Mouse (Mus musculus): ENCODE results near the gene Olfr690.
"Not testable (repeated sequence)": the region's sequence is repeated elsewhere in the genome, so short reads cannot be mapped to it uniquely, and the experiment has no call there.

Olfr690 gene

GRCm38 (mm10) chr7:105334004-105334403 lies at the start of gene Olfr690:
TSS of gene Olfr690 (minus strand) at chr7:105334104.
- no peak for DNase-seq (ENCODE audit: low read depth, low spot score)

GRCm38 (mm10) chr7:105380329-105380728 lies 46.4 kb upstream of the Olfr690 start:
- DNase-seq (ENCODE audit: low read depth, low spot score) = no peak

DNA sequence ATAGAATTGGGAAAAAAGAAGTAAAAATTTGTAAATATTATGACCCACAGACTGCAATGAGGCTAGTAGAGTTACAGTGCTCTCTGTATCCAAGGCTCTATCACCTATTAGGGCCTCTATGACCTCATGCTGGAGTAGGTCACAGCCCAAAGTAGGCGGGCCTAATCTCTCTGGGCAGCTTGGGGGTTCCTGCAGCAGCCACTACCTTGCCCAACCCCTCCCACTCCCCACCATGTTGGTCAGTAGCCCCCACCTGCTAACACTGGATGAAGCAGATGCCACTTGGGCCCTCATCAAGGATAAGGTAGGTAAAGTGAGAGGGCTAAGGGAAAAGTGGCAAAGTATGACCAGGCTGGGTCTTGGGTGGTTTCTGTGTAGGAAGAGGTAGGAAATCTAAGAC lies 41.0 kb upstream of the Olfr690 start, which contains the start of gene Gm5901:
Gene Gm5901 (plus strand): TSS at position 173 of the 400 bp plus-strand sequence.
- no peak for DNase-seq (ENCODE audit: low read depth, low spot score)

GRCm38 (mm10) chr7:105373976-105374375 lies 40.1 kb upstream of the Olfr690 start:
- DNase-seq (ENCODE audit: low read depth, low spot score) = no peak

GRCm38 (mm10) chr7:105373509-105373908 lies 39.6 kb upstream of the Olfr690 start:
- no peak for DNase-seq (ENCODE audit: low read depth, low spot score)

DNA sequence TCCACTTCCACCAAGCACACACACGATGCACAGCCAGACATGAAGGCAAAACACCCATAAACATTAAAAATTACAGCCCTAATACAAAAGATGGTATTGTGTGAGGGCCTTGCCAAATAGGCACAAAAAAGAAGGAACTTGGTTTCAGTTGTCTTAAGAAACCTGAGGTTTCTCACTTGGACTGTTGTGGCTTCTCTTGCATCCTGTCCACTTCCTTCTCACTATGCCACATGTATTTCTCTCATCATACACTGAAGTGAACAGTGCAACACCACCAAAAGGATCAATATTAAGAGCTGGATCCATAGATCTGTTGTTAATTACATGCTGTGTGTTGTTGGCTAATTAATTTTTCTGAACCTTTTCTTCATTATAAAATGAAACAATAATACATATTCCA lies 39.0 kb upstream of the Olfr690 start:
- no peak for DNase-seq (ENCODE audit: low read depth, low spot score)

DNA sequence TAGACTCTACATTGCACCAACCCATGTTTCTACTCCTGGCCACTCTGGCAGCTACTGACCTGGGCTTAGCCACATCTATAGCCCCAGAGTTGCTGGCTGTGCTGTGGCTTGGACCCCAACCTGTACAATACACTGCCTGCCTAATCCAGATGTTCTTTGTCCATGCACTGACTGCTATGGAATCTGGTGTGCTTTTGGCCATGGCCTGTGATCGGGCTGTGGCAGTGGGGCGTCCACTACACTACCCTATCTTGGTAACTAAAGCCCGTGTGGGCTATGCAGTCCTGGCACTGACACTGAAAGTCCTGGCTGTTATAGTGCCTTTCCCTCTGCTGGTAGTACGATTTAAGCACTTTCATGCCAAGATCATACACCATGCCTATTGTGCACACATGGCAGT lies 34.6 kb upstream of the Olfr690 start:
- no peak for DNase-seq (ENCODE audit: low read depth, low spot score)

DNA sequence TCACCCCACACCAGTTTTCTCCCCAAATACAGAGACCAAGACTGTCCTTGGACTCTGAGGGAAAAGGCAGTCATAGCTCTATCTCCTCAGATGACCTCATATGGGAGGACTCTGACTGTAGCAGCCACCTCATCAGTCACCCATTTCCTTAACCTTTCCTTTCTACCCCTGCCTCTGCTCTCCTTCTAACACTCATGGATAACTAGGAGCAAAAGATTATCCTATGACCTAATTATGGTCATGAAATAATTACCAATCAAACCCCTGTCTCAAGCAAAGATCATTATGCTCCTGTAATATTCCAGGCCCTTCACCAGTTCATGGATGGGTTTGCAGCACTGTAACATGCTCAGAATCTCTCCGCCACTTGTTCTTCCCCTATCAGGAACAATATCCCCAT lies 34.0 kb upstream of the Olfr690 start, which contains the start of gene Olfr692:
Gene Olfr692 (plus strand): TSS at position 301 of the 400 bp plus-strand sequence.
- no peak for DNase-seq (ENCODE audit: low read depth, low spot score)

- no peak for DNase-seq (ENCODE audit: low read depth, low spot score)
Measured at GRCm38 (mm10) chr7:105367268-105367667, 33.4 kb upstream of the Olfr690 start.

DNA sequence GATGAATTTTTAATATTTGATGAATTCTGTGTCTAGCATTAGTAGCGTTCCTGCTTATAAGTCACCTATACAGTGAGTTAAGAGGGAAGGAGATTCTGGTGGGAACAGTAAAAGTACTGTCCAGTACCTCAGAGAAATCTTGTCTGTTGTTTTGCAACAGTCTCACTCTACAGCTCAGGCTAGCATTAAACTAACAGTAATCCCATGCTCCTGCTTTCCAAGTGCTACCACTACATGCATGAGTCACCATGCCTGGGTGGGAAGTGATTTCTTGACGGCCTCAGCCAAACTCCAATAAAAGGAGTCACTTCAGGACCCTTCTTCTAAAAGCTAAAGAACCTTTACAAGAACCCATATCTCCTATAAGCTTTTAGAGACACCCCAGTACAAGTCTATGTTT lies 27.8 kb upstream of the Olfr690 start:
- DNase-seq (ENCODE audit: low read depth, low spot score) = no peak

DNA sequence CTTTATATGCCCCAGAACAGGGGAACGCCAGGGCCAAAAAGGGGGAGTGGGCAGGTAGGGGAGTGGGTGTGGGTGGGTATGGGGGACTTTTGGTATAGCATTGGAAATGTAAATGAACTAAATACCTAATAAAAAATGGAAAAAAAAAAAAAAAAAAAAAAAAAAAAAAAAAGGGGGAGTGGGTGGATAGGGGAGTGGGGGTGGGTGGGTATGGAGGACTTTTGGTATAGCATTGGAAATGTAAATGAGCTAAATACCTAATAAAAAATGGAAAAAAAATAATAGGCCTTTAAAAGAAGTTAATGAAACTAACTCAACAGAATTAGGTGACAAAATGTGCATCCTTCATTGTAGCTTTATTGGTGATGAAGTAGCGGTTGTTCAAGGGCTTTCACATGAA lies 22.6 kb upstream of the Olfr690 start:
- not testable (repeated sequence) for DNase-seq (ENCODE audit: low read depth, low spot score)

- DNase-seq (ENCODE audit: low read depth, low spot score) = not testable (repeated sequence)
Measured at GRCm38 (mm10) chr7:105356064-105356463, 22.2 kb upstream of the Olfr690 start.

- DNase-seq (ENCODE audit: low read depth, low spot score) = no peak
Measured at GRCm38 (mm10) chr7:105342752-105343151, 8.8 kb upstream of the Olfr690 start.

- no peak for DNase-seq (ENCODE audit: low read depth, low spot score)
Measured at GRCm38 (mm10) chr7:105342170-105342569, 8.3 kb upstream of the Olfr690 start, which contains the start of gene Olfr691. TSS of gene Olfr691 (minus strand) at chr7:105342270.

DNA sequence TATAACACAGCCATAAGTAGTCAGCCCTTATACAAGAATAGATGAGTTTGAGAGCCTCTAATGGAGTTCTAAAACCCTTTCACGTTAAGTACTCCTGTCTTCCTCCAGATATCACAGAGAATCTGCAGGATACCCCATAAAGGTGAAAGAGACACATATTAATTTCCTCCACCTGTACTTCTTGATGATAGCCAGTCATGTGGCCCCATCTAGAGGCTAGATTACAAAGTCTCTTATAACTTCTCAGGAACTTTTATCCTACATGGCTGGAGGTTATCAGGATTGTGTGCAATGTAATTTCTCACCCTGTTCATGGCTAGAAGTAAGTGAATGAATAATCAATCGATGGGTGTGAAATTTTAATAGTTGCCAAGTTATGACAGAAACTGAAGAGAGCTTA lies 8.6 kb downstream of the Olfr690 start:
- DNase-seq (ENCODE audit: low read depth, low spot score) = no peak

DNA sequence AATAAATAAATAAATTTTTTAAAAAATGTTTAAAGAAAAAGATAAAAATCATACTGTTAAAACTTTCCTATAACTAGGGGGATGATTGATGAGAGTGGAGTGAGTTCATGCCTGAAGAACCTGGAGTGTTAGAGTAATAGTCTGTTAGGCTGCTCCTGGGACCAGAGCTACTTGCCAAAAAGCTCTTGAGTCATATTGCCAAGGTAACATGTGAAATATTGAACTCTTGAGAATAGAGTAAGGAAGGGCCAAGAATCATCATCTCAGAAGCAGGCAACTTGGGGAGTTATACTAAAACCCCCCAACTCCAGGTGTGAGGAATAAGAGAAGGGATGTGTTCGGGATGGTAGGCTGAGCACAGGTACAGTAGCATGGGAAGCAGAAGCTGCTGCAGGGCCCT lies 23.0 kb downstream of the Olfr690 start, which contains the start of gene Olfr689:
Gene Olfr689 (plus strand): TSS at position 301 of the 400 bp plus-strand sequence.
- DNase-seq (ENCODE audit: low read depth, low spot score) = no peak

- no peak for DNase-seq (ENCODE audit: low read depth, low spot score)
Measured at GRCm38 (mm10) chr7:105290051-105290450, 43.9 kb downstream of the Olfr690 start.

- DNase-seq (ENCODE audit: low read depth, low spot score) = no peak
Measured at GRCm38 (mm10) chr7:105287795-105288194, 46.1 kb downstream of the Olfr690 start, which contains the start of gene Olfr688. TSS of gene Olfr688 (plus strand) at chr7:105288095.

Measured in skeletal muscle tissue, adult 2 months (tissue).